In genomic region chr3:126659235-126659634, GRCm38 (mm10) we compare ENCODE assay signal across 17 mouse cellular contexts.
DNase-seq lines count a peak whose midpoint lies in the region; ATAC-seq and TF ChIP-seq lines count a peak whose summit lies in the region.
"Had no signal": no experiment of that assay in that cellular context is flagged by ENCODE, and none has a peak within 500 bp of the region (broad histone marks: within the 10 kb centered on the region; RNA-seq: fewer than 3 reads in every experiment).

No protein-coding gene starts in this region.

- 54% methylated on average over 8 of the region's 8 CpGs for WGBS in heart, adult 2 months
- WGBS in heart, postnatal 0 days, result 39% methylated on average over 8 of the region's 8 CpGs

- H3K4me3 ChIP-seq in heart, adult 2 months, result no peak overlapping the region
- H3K4me3 ChIP-seq in heart, postnatal 0 days (ENCODE audit: low read depth, low read length), result no peak overlapping the region
- H3K4me3 ChIP-seq: hindbrain, embryonic 12.5 days; intestine, embryonic 15.5 days; liver, embryonic 12.5 days; midbrain, embryonic 15.5 days had no signal

- H3K36me3 ChIP-seq in heart, adult 2 months (ENCODE audit: control insufficient read depth, insufficient read depth, low read length), result peaks cover 9% of the 10 kb centered on the region
- no peaks in the 10 kb centered on the region for H3K36me3 ChIP-seq in heart, postnatal 0 days (replicated peaks; ENCODE audit: control insufficient read depth, insufficient read depth, low read length)
- H3K36me3 ChIP-seq: hindbrain, embryonic 12.5 days; intestine, embryonic 15.5 days; liver, embryonic 12.5 days; midbrain, embryonic 15.5 days had no signal

- intact Hi-C loops in heart, adult 2 months (cut with DNase I), result no loop called here

- no peak for DNase-seq in heart, adult 2 months
- DNase-seq in heart, adult 11 months, result no peak
- DNase-seq in heart, postnatal 0 days (ENCODE audit: low spot score), result no peak
- DNase-seq in heart, adult 8-10 months (ENCODE audit: low spot score), result no peak
- peak; percentile 20 for DNase-seq in 3T3-L1 (ENCODE audit: low read depth, low spot score)
- DNase-seq in induced T-regulatory cell, adult 2 months (ENCODE audit: low read depth), result peak; percentile 52
- DNase-seq in layer of hippocampus, postnatal 14 days (ENCODE audit: low spot score in 2 of 2), result no peak
- no peak for DNase-seq in right cerebral cortex, adult 2 months (ENCODE audit: low spot score in 2 of 2)
- DNase-seq: adrenal gland, postnatal 10 days; cerebellum, adult 11-12 months; lung, postnatal 10 days; thymus, adult 18-20 months had no signal

- H3K79me2 ChIP-seq in heart, adult 2 months (replicated peaks; ENCODE audit: control insufficient read depth, insufficient read depth, low read length), result peaks cover 5% of the 10 kb centered on the region

- TF ChIP-seq EP300 in heart, adult 2 months (IDR thresholded peaks at IDR 0.05; ENCODE audit: insufficient read depth, low read depth, low read length), result no peak
- TF ChIP-seq EP300 in heart, postnatal 0 days (IDR thresholded peaks at IDR 0.05; ENCODE audit: low read depth), result no peak

- H3K9ac ChIP-seq in heart, adult 2 months (ENCODE audit: low read depth, low read length), result peak overlapping the region; percentile 45
- H3K9ac ChIP-seq in heart, postnatal 0 days (replicated peaks; ENCODE audit: low read depth, low read length), result peak overlapping the region; percentile 46
- H3K9ac ChIP-seq: hindbrain, embryonic 12.5 days; intestine, embryonic 15.5 days; liver, embryonic 12.5 days; midbrain, embryonic 15.5 days had no signal

- H3K9me3 ChIP-seq in heart, postnatal 0 days (replicated peaks; ENCODE audit: control insufficient read depth, low read length), result no peaks in the 10 kb centered on the region
- H3K9me3 ChIP-seq: hindbrain, embryonic 12.5 days; intestine, embryonic 15.5 days; liver, embryonic 12.5 days; megakaryocyte, embryonic 14.5 days; midbrain, embryonic 15.5 days had no signal

- TF ChIP-seq POLR2A in heart, adult 2 months (IDR thresholded peaks at IDR 0.05; ENCODE audit: insufficient read depth, low read depth, low read length), result no peak

- H3K4me1 ChIP-seq in heart, adult 2 months (ENCODE audit: control insufficient read depth, insufficient read depth, low read length), result peaks cover 13% of the 10 kb centered on the region; the same call in 1 of the 2 replicates
- peaks cover 45% of the 10 kb centered on the region for H3K4me1 ChIP-seq in heart, postnatal 0 days (ENCODE audit: control insufficient read depth, insufficient read depth)
- H3K4me1 ChIP-seq: midbrain, embryonic 15.5 days had no signal

- no peaks in the 10 kb centered on the region for H3K27me3 ChIP-seq in heart, adult 2 months (ENCODE audit: control insufficient read depth, insufficient read depth, low read length)
- no peaks in the 10 kb centered on the region for H3K27me3 ChIP-seq in heart, postnatal 0 days (ENCODE audit: control insufficient read depth, insufficient read depth, low read length)
- H3K27me3 ChIP-seq: hindbrain, embryonic 12.5 days; intestine, embryonic 15.5 days; liver, embryonic 12.5 days; megakaryocyte, embryonic 14.5 days; midbrain, embryonic 15.5 days had no signal

- no peak for TF ChIP-seq CTCF in heart, adult 2 months (IDR thresholded peaks at IDR 0.05)
- TF ChIP-seq CTCF in heart, postnatal 0 days (IDR thresholded peaks at IDR 0.05; ENCODE audit: low read depth), result no peak

- H3K27ac ChIP-seq in heart, adult 2 months, result peak overlapping the region; percentile 76
- peak overlapping the region; percentile 95 for H3K27ac ChIP-seq in heart, postnatal 0 days (ENCODE audit: low read depth)
- H3K27ac ChIP-seq: hindbrain, embryonic 12.5 days; intestine, embryonic 15.5 days; liver, embryonic 12.5 days; midbrain, embryonic 15.5 days had no signal

- H3K4me2 ChIP-seq in heart, postnatal 0 days (ENCODE audit: low read depth, low read length), result peak overlapping the region; percentile 42; the same call in 1 of the 2 replicates
- H3K4me2 ChIP-seq: hindbrain, embryonic 12.5 days; intestine, embryonic 15.5 days; liver, embryonic 12.5 days; midbrain, embryonic 15.5 days had no signal

- no peak for ATAC-seq in heart, postnatal 0 days (ENCODE audit: insufficient read depth, low read depth)
- ATAC-seq: intestine, embryonic 15.5 days; liver, embryonic 12.5 days; midbrain, embryonic 15.5 days had no signal

Comparison
In these comparisons a context has a peak if more than half of its experiments do, and no peak if none do; other contexts are left out.
1. DNase-seq: peak in 3T3-L1 (single experiment) and induced T-regulatory cell, adult 2 months (single experiment); none in heart, adult 2 months (0 of 2), heart, adult 11 months (single experiment), heart, postnatal 0 days (single experiment), heart, adult 8-10 months (single experiment), layer of hippocampus, postnatal 14 days (0 of 2) and right cerebral cortex, adult 2 months (0 of 2).